Mouse (Mus musculus) myocyte (in vitro differentiated cells): ENCODE measurements around the gene Mab21l3. TPM values are rescaled to one million over a fixed set of nuclear protein-coding genes. Genes with fewer than 3 reads are reported as not detected.

Experiments
- H3K27me3 ChIP-seq: one replicate; pipeline ENCODE4 v1.6.1; 2011; ENCODE audit not compliant: control insufficient read depth, insufficient read depth, insufficient read length
- H3K36me3 ChIP-seq: one replicate; pipeline ENCODE4 v1.6.1; 2011; ENCODE audit not compliant: control insufficient read depth, insufficient read depth
- H3K4me2 ChIP-seq: one replicate; pipeline ENCODE4 v1.6.1; 2011; ENCODE audit warnings: low read depth, control low read depth
- H3K4me3 ChIP-seq: one replicate; pipeline ENCODE4 v1.5.1; 2011; ENCODE audit warnings: mild to moderate bottlenecking, control low read depth, moderate library complexity
- H3K79me2 ChIP-seq: one replicate; pipeline ENCODE4 v1.6.1; 2011; ENCODE audit not compliant: control insufficient read depth, insufficient read depth
- H3ac ChIP-seq: one replicate; pipeline ENCODE4 v1.6.1; 2011; ENCODE audit not compliant: control insufficient read depth, insufficient read length
- CEBPB ChIP-seq: IDR thresholded peaks from 2 replicates; pipeline ENCODE4 v1.6.1; 2011; ENCODE audit warnings: mild to moderate bottlenecking, moderate library complexity; ENCODE audit not compliant: poor library complexity, insufficient read depth, severe bottlenecking
- E2F4 ChIP-seq: IDR thresholded peaks from one replicate; pipeline ENCODE4 v1.6.1; 2011; ENCODE audit warnings: mild to moderate bottlenecking, control low read depth, moderate library complexity; ENCODE audit not compliant: insufficient read depth
- MAX ChIP-seq: IDR thresholded peaks from one replicate; pipeline ENCODE4 v1.6.1; 2011; ENCODE audit warnings: low read depth, mild to moderate bottlenecking, control low read depth
- MYOD1 ChIP-seq, 3 experiments: IDR thresholded peaks; one replicate each; pipeline ENCODE4 v1.6.1; 2011; ENCODE audit warnings: control low read depth in 2 of 3, low read depth in 2 of 3, mild to moderate bottlenecking in 2 of 3, moderate library complexity in 1 of 3; ENCODE audit not compliant: insufficient read length in 2 of 3, control insufficient read depth in 1 of 3
- MYOG ChIP-seq, 3 experiments: IDR thresholded peaks; one replicate each; pipeline ENCODE4 v1.6.1; 2011; ENCODE audit warnings: control low read depth in 2 of 3, low read depth in 2 of 3, mild to moderate bottlenecking in 2 of 3; ENCODE audit not compliant: insufficient read length in 2 of 3, control insufficient read depth in 1 of 3, insufficient read depth in 1 of 3
- POLR2A ChIP-seq: IDR thresholded peaks from one replicate; pipeline ENCODE4 v1.6.1; 2011; ENCODE audit warnings: low read depth, mild to moderate bottlenecking, control low read depth, moderate library complexity; ENCODE audit not compliant: insufficient read length
- POLR2AphosphoS2 ChIP-seq: IDR thresholded peaks from one replicate; pipeline ENCODE4 v1.6.1; 2011; ENCODE audit warnings: low read depth, control low read depth; ENCODE audit not compliant: insufficient read length
- REST ChIP-seq: IDR thresholded peaks from one replicate; pipeline ENCODE4 v1.6.1; 2011; ENCODE audit warnings: mild to moderate bottlenecking, control low read depth, moderate library complexity; ENCODE audit not compliant: insufficient read depth, insufficient read length
- SRF ChIP-seq: IDR thresholded peaks from one replicate; pipeline ENCODE4 v1.6.1; 2011; ENCODE audit warnings: low read depth; ENCODE audit not compliant: control insufficient read depth, insufficient read length
- TCF12 ChIP-seq: IDR thresholded peaks from one replicate; pipeline ENCODE4 v1.6.1; 2011; ENCODE audit warnings: mild to moderate bottlenecking, control low read depth; ENCODE audit not compliant: poor library complexity, insufficient read depth, severe bottlenecking
- TCF3 ChIP-seq: IDR thresholded peaks from one replicate; pipeline ENCODE4 v1.6.1; 2011; ENCODE audit warnings: low read depth, control low read depth; ENCODE audit not compliant: insufficient read length
- polyA plus RNA-seq: library from polyadenylated mRNA; unstranded; fragments of >200 nt; fragmentation: generic; extraction: Trizol; gene quantifications from one replicate; pipeline ENCODE4 v1.2.1, GENCODE M21; 2012; ENCODE audit warnings: missing spikeins

The Mab21l3 gene
- polyA plus RNA-seq, 1 experiment, result 0.85 TPM

DNA sequence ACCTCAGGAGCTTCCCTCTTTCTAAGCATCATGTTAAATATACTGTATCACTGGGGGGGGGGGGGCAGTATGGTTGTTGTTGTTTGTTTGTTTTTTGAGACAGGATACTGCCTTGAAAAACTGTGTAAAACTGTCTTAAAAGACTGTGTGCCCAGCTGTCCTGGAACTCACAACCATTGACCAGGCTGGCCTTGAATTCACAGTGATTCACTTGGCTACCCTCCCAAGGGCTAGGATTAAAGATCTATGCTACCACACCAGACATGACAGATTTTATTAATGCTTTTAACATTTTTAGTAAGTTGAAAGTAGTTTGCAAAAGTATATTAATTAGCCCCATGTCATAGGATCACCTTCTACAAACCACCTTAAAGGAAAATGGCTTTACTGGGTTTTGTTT, 85.2 kb downstream of the Mab21l3 start:
- Histone ChIP-seq H3K36me3 (no peaks in the 10 kb centered on the region), H3K27me3 (peaks cover 5% of the 10 kb centered on the region), H3K4me3 (no peak overlapping the region), H3K79me2 (no peaks in the 10 kb centered on the region), H3K4me2 (no peak overlapping the region), H3ac (no peak overlapping the region)
- TF ChIP-seq E2F4, result no peak
- no peak for TF ChIP-seq POLR2AphosphoS2
- TF ChIP-seq MYOD1 (IDR thresholded peaks at IDR 0.05; ENCODE audit: control insufficient read depth in 1 of 3, insufficient read length in 2 of 3, low read depth in 2 of 3), result no peak
- TF ChIP-seq TCF12, result no peak
- no peak for TF ChIP-seq POLR2A
- TF ChIP-seq MYOG (IDR thresholded peaks at IDR 0.05; ENCODE audit: control insufficient read depth in 1 of 3, insufficient read depth in 1 of 3, insufficient read length in 2 of 3, low read depth in 2 of 3), result no peak
- no peak for TF ChIP-seq REST
- no peak for TF ChIP-seq SRF
- no peak for TF ChIP-seq TCF3
- no peak for TF ChIP-seq MAX
- TF ChIP-seq CEBPB, result no peak

Other genes with a start within 250 kb of the Mab21l3 start
- 389 TPM for gene Atp1a1, start 244.3 kb downstream of the Mab21l3 start, polyA plus RNA-seq
- 6.2 TPM for gene Slc22a15, start 75.5 kb upstream of the Mab21l3 start, polyA plus RNA-seq
- 0.05 TPM for gene Nhlh2, start 161.1 kb upstream of the Mab21l3 start, polyA plus RNA-seq
- 482 TPM for gene Casq2, start 237.5 kb upstream of the Mab21l3 start, polyA plus RNA-seq